Mouse (Mus musculus): ENCODE results near the gene Hpdl.

DNA sequence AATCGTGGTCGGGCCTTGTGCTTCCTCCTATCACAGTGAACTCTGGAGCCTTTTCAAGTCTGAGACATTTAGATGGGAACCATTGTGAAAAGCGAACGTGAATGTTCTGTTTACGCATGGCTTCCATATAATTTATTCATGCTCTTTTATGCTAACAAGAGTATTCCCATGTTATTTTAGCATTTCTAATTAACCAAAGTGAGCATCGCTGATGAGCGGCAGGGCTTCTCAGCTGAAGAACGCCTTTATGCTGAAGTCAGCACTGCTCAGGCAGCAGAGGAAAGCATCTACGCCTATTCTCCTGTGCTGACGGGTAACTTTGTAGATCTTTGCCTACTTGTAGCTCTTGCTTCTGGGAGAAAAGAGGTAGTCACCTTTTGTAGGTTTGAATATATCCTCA, 35.7 kb upstream of the Hpdl start:
- TF ChIP-seq POLR2A (IDR thresholded peaks at IDR 0.05; ENCODE audit: control insufficient read depth, extremely low read depth, insufficient read depth, low read length, poor library complexity) (no peak), CTCF (IDR thresholded peaks at IDR 0.05; ENCODE audit: borderline replicate concordance, control insufficient read depth, extremely low read depth, insufficient read depth, low read length, poor library complexity) (no peak)

Measured in thymus, adult 2 months (tissue).